Mouse (Mus musculus) heart, adult 18-20 months (tissue): ENCODE measurements around the gene Jhy. TPM values are rescaled to one million over a fixed set of nuclear protein-coding genes. Genes with fewer than 3 reads are reported as not detected.
A peak's percentile ranks its signal among the peaks of the same experiment; 100 is the strongest.

Experiments used
- DNase-seq, 2 experiments: peaks; one replicate each; pipeline ENCODE4 v3.0.0; 2021 to 2022; ENCODE audit warnings: mixed read lengths in 1 of 2
- long read RNA-seq, 2 experiments: library from polyadenylated mRNA; stranded (forward); transcript quantifications; one replicate each; pipeline ENCODE4 v2.0.0; 2021
- total RNA-seq, 2 experiments: library from RNA; stranded (reverse); gene quantifications; 2 replicates each; pipeline ENCODE4 v1.2.3; 2021

Gene Jhy
- not detected for total RNA-seq
- long read RNA-seq, experiment 1 = 0 reads
- long read RNA-seq, experiment 2 = 0 reads

DNA sequence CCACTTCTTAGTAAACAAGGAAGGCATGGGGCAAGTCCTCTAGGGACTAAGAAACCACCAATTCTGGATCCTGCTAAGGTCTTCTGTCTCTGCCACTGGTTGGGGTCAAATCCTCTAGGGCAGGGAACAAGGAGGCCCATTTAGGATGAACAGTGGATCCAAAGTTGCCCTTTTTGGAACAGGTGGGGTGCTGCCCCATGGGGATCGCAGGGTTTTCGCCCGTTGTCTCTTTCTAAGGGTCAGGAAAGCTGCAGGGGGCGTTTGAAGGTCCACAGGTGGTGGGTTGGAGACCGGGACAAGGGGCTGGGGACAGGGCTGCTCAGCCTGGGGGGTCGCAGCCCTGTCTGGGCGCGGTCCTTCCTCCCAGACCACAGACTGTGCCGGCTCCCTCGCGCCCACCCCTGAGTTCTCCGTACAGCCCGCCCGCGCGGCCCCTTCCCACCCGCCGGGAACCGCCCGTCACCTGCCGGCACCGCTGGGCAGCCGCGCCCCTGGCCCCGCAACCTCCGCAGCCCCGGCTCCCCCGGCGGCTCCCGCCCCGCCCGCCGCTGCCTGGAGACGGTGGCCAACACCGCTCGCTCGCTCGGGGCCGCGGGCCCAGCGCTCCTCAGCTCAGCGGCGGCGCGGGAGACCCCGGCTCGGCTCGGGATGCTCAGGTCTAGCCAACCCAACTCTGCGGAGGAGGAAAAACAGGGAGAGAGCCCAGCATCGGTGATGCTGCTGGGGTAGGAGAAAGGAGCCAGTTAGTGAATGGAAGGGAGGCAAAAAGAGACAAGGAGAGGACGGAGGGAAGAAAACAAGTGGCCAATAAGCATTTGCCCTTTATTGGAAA is at the start of gene Jhy:
Gene Jhy, minus strand, starts transcription at position 533 of the 832 bp plus-strand sequence.
- DNase-seq = no peak

GRCm38 (mm10) chr9:41012456-41012855 is 48.5 kb upstream of the Jhy start:
- no peak for DNase-seq

GRCm38 (mm10) chr9:41011512-41012436 is 47.9 kb upstream of the Jhy start:
- DNase-seq = no peak

DNA sequence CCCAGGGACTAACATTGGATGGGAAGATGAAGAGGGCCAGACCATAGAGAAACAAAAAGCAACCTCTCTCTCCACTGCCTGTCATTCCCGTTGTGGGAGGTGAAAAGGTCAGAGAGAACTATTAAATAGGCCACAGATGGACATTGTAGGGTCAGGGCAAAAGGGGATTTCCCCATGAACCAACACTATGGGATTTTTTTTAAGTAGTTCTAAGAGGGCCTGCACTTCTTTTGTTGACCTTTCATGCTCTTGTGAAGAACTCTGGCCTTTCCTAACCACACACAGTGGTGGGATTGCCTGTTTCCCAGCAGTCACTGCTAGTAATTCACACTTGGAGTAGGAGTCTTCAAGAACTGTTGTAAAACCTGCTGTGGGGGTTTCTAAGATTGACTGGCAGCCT is 43.9 kb upstream of the Jhy start:
- DNase-seq = no peak

DNA sequence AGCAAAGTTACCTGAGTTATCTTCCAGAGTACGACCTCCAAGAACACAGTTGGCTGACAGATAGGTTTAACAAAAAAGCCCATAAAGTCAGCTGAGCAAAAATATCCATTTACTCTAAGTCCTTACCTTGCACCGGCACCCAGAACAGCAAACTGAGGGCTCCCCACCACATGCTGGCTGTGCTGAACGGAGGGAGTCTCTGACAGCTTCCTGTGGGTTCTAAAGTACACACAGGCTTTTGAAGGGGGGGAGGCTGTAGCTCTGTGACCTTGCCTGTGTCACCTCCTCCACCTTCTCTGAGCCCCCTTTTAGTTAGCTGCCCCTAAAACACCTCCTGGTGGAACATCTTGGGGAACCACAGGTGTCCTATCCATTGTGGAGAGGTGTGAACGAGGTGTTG is 40.5 kb upstream of the Jhy start, which contains the start of gene Crtam:
Gene Crtam, minus strand, starts transcription at position 214 of the 400 bp plus-strand sequence.
- DNase-seq = no peak

GRCm38 (mm10) chr9:40997116-40997779 is 33.3 kb upstream of the Jhy start:
- no peak for DNase-seq

GRCm38 (mm10) chr9:40994075-40994474 is 30.2 kb upstream of the Jhy start:
- no peak for DNase-seq

GRCm38 (mm10) chr9:40991511-40991910 is 27.6 kb upstream of the Jhy start:
- no peak for DNase-seq

- DNase-seq = peak; percentile 28 to 74
These were observed 26.1 kb upstream of the Jhy start for GRCm38 (mm10) chr9:40989940-40990588.

GRCm38 (mm10) chr9:40984313-40984712 is 20.4 kb upstream of the Jhy start:
- no peak for DNase-seq

- DNase-seq = no peak
These were observed 19.8 kb upstream of the Jhy start for GRCm38 (mm10) chr9:40983758-40984157.

DNA sequence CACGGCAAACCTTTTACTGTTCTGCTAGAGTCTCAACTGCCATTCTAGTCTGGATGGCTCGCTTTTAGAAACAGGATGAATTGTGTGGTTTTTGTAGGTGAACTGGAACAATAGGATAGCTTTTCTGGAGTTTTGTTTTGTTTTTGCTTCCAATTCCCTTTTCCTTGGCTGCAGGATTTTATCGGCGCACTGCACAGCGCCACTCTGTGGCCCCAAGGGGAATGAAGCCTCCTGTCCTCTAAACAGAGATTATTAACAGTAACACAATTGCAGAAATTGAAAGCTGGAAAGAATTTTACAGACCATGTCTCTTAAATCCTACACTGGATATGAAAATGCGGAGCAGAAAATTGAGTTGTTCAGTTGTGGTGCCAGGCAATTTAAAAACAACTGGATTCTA is 18.6 kb upstream of the Jhy start:
- peak in 1 of 2 experiments; percentile 5 for DNase-seq

- no peak for DNase-seq
These were observed 10.3 kb upstream of the Jhy start for GRCm38 (mm10) chr9:40974042-40974801.

- no peak for DNase-seq
These were observed 448 bp upstream of the Jhy start for GRCm38 (mm10) chr9:40964418-40964714.

GRCm38 (mm10) chr9:40961401-40961800 is 2.5 kb downstream of the Jhy start:
- no peak for DNase-seq

DNA sequence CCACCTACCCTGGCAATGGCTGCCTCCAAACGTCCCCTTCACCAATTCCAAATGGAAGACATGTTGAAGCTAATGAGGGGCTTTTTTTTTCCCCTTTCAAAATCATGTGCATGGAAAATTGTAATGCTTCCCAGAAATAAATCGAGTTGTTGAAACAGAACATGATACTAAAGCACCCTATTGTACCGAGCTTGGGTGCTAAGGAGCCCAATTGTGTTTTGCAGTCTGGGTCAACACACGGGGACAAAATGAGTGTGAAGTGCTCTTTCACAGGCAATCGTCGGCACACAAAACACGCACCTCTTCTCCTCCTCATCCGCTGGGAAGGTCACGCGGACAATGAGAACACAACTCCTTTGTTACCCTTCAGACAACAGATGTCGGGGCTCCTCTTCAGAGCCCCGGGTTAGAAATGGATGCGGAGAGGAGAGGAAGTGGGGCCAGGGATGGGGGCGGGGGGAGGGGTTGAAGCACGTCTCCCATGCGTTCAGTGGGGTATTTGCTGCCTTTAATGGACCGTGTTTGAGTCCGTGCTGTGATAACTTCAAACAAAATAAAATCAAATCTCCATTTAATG is 14.8 kb downstream of the Jhy start:
- DNase-seq = no peak

DNA sequence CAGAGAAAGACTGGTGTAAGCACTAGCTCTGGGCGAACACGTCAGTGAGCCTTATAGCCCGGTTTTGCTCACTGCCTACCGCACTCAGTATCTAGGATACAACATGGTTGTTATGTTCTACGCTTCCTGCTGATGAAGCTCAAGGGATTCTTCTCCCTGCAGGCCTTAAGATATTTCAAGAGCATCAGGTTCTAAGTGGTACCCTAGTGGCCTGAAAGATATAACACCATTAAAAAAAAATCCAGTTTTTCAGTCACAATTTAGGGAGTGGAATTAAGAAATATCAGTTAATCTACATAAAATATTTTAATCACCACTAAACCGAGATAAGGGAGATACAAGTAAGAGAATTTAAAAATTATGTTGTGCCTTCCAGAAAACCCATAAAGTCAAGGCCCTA is 15.4 kb downstream of the Jhy start:
- no peak for DNase-seq

DNA sequence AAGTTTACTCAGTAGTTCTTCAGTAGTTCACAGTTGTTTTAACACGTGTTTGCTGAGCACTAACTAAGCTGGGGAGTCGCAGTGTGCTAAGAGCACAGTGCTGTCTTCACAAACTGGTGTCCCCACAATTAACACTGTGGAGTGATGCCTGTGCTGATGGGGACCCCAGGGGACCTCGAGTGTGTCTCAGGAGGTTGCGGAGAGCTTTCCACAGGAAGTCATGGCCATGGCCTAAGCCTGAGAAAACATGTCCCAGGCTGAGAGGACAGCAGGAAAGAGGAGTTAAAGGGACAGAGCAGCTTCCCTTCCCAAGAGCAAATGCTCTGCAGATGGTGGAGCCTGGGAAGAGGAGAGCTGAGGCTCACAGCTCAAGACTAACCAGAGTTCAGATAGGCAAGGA is 16.8 kb downstream of the Jhy start:
- peak; percentile 18 to 56 for DNase-seq

DNA sequence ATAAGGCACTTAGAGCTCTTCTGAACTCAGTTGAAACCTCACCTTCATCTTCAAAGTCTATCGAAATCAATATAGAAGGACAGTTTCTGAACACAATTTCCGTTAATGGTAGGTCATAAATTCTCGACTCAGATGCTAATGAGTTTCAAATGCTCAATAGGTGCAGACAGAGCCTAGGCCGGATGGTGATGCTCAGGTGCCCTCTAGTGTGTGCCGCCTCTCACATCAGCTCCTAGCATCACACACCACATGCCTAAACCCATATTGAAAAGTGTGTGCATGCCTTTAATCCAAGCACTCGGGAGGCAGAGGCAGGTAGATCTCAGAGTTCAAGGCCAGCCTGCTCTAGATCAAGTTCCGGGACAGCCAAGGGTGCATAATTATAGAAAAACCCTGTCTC is 26.5 kb downstream of the Jhy start:
- DNase-seq = no peak

DNA sequence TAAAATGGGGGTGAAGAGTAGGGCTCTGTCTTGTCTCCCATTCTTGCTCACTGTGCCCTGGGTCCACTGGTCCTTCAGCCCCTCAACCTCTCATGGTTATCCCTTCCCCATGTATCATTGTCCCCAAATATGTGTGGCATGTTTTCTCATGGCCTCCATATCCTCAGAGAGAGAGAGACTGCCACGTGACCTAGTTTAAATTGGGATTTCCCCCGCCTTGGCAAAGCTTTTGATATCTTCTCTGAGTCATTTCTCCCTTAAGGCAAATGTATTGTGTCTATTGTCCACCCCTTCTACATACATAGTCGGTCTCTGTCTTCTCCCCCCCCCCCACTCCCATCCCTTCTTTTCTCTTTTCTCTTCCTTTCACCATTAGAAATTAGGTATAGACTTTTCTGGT is 30.6 kb downstream of the Jhy start:
- no peak for DNase-seq
